Mouse (Mus musculus) lung, embryonic 14.5 days (tissue): ENCODE measurements around the gene Paqr9. TPM values are rescaled to one million over a fixed set of nuclear protein-coding genes. Genes with fewer than 3 reads are reported as not detected.
A peak's percentile ranks its signal among the peaks of the same experiment; 100 is the strongest.

Source experiments
- ATAC-seq: fragments of 200-750 bp; cut with Nextera tagmentation; 2 replicates; pipeline ENCODE4 v1.8.0; 2017; ENCODE audit warnings: mild to moderate bottlenecking, moderate TSS enrichment, moderate library complexity; ENCODE audit not compliant: insufficient read depth
- DNase-seq: peaks from one replicate; pipeline ENCODE4 v3.0.0-alpha.2; 2015
- H3K27ac ChIP-seq: fragments of 300-500 bp; sonication (generic); 2 replicates; pipeline ENCODE4 v1.5.1; 2014; ENCODE audit warnings: low read depth, mild to moderate bottlenecking, moderate library complexity
- H3K27me3 ChIP-seq: fragments of 300-500 bp; sonication (generic); 2 replicates; pipeline ENCODE4 v1.6.1; 2014; ENCODE audit warnings: low read length, control low read depth; ENCODE audit not compliant: insufficient read depth
- H3K36me3 ChIP-seq: fragments of 300-500 bp; sonication (generic); 2 replicates; pipeline ENCODE4 v1.6.1; 2014; ENCODE audit warnings: control low read depth; ENCODE audit not compliant: insufficient read depth
- H3K4me1 ChIP-seq: fragments of 300-500 bp; sonication (generic); 2 replicates; pipeline ENCODE4 v1.6.1; 2014; ENCODE audit warnings: antibody characterized with exemption, control low read depth; ENCODE audit not compliant: insufficient read depth
- H3K4me2 ChIP-seq: fragments of 300-500 bp; sonication (generic); 2 replicates; pipeline ENCODE4 v1.6.1; 2014; ENCODE audit warnings: mild to moderate bottlenecking
- H3K4me3 ChIP-seq: fragments of 300-500 bp; sonication (generic); 2 replicates; pipeline ENCODE4 v1.5.1; 2014; ENCODE audit warnings: low read depth, low read length
- H3K9ac ChIP-seq: fragments of 300-500 bp; sonication (generic); 2 replicates; pipeline ENCODE4 v1.6.1; 2014
- H3K9me3 ChIP-seq: fragments of 300-500 bp; sonication (generic); 2 replicates; pipeline ENCODE4 v1.6.1; 2016; ENCODE audit warnings: low read depth, low read length, control low read depth
- CTCF ChIP-seq: IDR thresholded peaks from 2 replicates; pipeline ENCODE4 v1.5.1; 2016; ENCODE audit warnings: antibody characterized with exemption, low read depth
- WGBS: fragments of 180-500 bp; shearing (Covaris S2); extraction: QIAGEN DNeasy Blood & Tissue Kit; methylation state at CpG from one replicate; pipeline ENCODE4 v1.1.7; 2014; 5-methylcytosine and 5-hydroxymethylcytosine counted together
- polyA plus RNA-seq: library from polyadenylated mRNA; unstranded; fragments of >200 nt; fragmentation: Nextera tagmentation; extraction: Ambion mirVana; gene quantifications from 2 replicates; pipeline ENCODE4 v1.2.1, GENCODE M21; 2014

Paqr9 gene
- polyA plus RNA-seq, 1 experiment from 2014 or later, result not detected

DNA sequence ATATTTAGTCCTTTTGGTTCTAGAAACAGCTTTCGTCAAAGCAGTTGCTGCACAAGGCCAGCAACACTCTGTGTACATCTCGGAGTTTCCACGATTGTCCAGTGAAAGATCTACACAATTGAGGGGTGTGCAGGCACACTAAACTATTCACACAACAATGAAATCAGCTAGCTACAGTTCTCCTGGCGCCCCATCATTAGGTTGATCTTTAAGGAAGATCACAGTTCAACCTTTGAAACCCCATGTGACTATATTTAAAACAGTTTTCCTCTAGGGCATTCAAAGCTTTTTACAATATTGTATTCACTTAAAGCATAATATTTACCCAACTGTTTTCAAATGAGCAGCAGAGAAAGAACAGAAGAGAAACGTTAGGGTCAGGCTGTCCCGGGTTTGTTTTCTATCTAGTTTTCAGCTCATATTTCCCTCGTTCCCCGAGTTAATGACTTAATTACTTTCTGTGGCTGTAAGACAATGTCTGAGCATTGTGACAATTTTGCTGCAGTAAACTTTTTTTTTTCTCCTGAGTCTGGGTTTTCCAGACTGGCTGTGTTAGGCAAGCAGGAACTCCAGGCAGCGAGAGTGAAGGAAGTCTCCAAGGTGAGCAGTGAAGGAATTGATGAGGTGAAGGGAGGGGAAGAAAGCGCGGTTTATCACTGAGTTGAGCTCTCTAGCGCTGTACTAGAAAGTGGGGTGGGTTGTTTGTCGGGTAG, 38.2 kb downstream of the Paqr9 start:
- no peaks in the 10 kb centered on the region for H3K9me3 ChIP-seq
- WGBS, result 38% methylated on average over 13 of the region's 13 CpGs
- H3K4me3 ChIP-seq, result no peak overlapping the region
- H3K27me3 ChIP-seq, result no peaks in the 10 kb centered on the region
- H3K4me1 ChIP-seq, result no peaks in the 10 kb centered on the region
- no peak for ATAC-seq
- no peak overlapping the region for H3K27ac ChIP-seq
- H3K4me2 ChIP-seq, result peak overlapping the region; percentile 48
- TF ChIP-seq CTCF, result no peak
- no peak overlapping the region for H3K9ac ChIP-seq
- no peak for DNase-seq
- no peaks in the 10 kb centered on the region for H3K36me3 ChIP-seq

DNA sequence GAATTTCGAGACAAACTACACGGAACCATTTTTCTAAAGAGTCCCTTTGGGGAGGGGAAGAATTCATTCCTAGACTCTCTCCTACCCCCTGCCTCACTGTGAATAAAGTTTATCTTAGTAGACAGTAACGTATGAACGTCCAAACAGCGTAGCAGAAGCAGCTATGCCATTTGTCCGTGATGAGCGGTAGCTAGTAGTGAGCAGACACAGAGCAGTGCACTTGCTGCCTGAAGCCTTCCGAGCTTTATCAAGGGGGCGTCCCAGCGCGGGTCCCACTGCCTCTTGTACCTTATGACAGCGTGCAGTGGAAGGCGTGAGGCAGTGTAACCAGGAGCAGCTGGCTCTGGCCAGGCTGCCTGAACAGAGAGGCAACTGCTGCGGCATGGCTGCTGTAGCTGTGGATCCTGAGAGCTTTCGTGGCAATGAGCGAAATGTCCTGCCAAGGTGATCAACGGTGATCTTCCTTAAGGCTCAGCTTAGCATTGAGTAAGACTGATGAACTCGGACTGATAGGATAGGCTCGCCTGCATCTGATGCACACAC, 38.8 kb downstream of the Paqr9 start:
- DNase-seq (peak; percentile 23), ATAC-seq (peak; percentile 17; the same call in 1 of the 2 replicates)
- H3K27ac ChIP-seq, result no peak overlapping the region
- no peaks in the 10 kb centered on the region for H3K36me3 ChIP-seq
- no peaks in the 10 kb centered on the region for H3K9me3 ChIP-seq
- H3K4me3 ChIP-seq, result no peak overlapping the region
- WGBS, result 35% methylated on average over 19 of the region's 19 CpGs
- H3K4me2 ChIP-seq, result peak overlapping the region; percentile 48
- no peaks in the 10 kb centered on the region for H3K27me3 ChIP-seq
- H3K9ac ChIP-seq, result no peak overlapping the region
- no peak for TF ChIP-seq CTCF
- H3K4me1 ChIP-seq, result no peaks in the 10 kb centered on the region

DNA sequence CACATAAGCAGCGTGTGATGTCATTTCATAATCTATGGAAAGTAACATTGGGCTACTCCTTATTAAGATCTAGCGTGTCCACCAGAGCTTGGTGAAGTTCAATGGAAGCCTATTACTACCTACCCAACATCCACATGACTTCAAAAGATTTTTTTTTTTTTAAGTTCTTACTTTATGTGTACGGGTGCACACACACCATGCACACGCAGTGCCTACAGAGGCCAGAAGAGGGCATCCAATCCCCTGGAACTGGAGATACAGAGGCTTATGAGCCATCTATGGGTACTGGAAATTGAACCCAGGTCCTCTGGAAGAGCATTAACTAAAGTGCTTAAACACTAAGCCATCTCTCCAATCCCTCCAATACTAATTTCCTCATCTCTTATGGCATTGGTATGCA, 39.9 kb downstream of the Paqr9 start:
- Histone ChIP-seq H3K4me1 (no peaks in the 10 kb centered on the region), H3K9me3 (no peaks in the 10 kb centered on the region), H3K27ac (no peak overlapping the region), H3K4me3 (no peak overlapping the region), H3K27me3 (no peaks in the 10 kb centered on the region), H3K4me2 (no peak overlapping the region), H3K9ac (no peak overlapping the region), H3K36me3 (no peaks in the 10 kb centered on the region)
- no peak for DNase-seq
- WGBS, result 80% methylated on average over 4 of the region's 4 CpGs
- peak; percentile 40 for TF ChIP-seq CTCF
- no peak for ATAC-seq

GRCm38 (mm10) chr9:95602849-95603248, 43.4 kb downstream of the Paqr9 start:
- no peak overlapping the region for H3K27ac ChIP-seq
- no peak for TF ChIP-seq CTCF
- no peaks in the 10 kb centered on the region for H3K9me3 ChIP-seq
- no peaks in the 10 kb centered on the region for H3K4me1 ChIP-seq
- no peak for DNase-seq
- WGBS, result 52% methylated on average over 3 of the region's 3 CpGs
- no peak overlapping the region for H3K4me3 ChIP-seq
- H3K36me3 ChIP-seq, result no peaks in the 10 kb centered on the region
- ATAC-seq, result no peak
- no peak overlapping the region for H3K4me2 ChIP-seq
- no peaks in the 10 kb centered on the region for H3K27me3 ChIP-seq
- no peak overlapping the region for H3K9ac ChIP-seq

- Histone ChIP-seq H3K9ac (no peak overlapping the region), H3K4me2 (no peak overlapping the region), H3K36me3 (no peaks in the 10 kb centered on the region), H3K4me1 (no peaks in the 10 kb centered on the region), H3K9me3 (no peaks in the 10 kb centered on the region), H3K27me3 (no peaks in the 10 kb centered on the region), H3K27ac (no peak overlapping the region), H3K4me3 (no peak overlapping the region)
- ATAC-seq, result no peak
- 69% methylated on average over 9 of the region's 9 CpGs for WGBS
- no peak for TF ChIP-seq CTCF
- DNase-seq, result no peak
These were observed 43.9 kb downstream of the Paqr9 start for GRCm38 (mm10) chr9:95603316-95603715.

- H3K36me3 ChIP-seq, result no peaks in the 10 kb centered on the region
- H3K4me2 ChIP-seq, result no peak overlapping the region
- H3K4me1 ChIP-seq, result no peaks in the 10 kb centered on the region
- DNase-seq (peak; percentile 26), ATAC-seq (no peak)
- peak; percentile 41 for TF ChIP-seq CTCF
- no peak overlapping the region for H3K9ac ChIP-seq
- H3K27ac ChIP-seq, result no peak overlapping the region
- no peaks in the 10 kb centered on the region for H3K9me3 ChIP-seq
- WGBS, result 56% methylated on average over 5 of the region's 5 CpGs
- H3K4me3 ChIP-seq, result no peak overlapping the region
- H3K27me3 ChIP-seq, result no peaks in the 10 kb centered on the region
These were observed 47.7 kb downstream of the Paqr9 start for GRCm38 (mm10) chr9:95607196-95607595.

DNA sequence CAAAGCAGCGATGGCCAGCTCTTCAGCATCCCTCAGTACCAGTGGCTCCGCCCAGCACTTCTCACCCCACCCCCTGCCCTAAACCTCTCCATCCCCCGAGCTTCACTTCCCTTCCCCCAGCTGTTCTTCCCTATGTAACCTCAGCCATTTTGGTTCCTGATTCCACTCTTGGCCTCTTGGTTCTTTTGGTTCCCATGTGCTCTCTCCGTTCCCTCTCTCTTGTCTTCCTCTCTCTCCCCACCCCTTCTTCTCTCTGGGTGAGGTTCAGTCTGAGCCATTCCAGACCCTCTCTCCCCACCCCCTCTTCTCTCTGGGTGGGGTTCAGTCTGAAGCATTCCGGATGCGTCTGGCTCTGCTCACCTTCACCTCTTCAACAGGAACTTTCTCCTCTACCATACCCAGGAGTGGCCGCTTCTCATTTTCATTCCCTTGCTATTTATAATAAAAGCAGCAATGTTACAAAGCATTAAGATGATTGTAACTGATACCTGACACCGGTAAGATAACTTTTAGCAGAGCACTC, 52.9 kb downstream of the Paqr9 start:
- 69% methylated on average over 8 of the region's 8 CpGs for WGBS
- ATAC-seq, result no peak
- DNase-seq, result no peak
- no peaks in the 10 kb centered on the region for H3K4me1 ChIP-seq
- H3K9me3 ChIP-seq, result no peaks in the 10 kb centered on the region
- no peak overlapping the region for H3K27ac ChIP-seq
- TF ChIP-seq CTCF, result no peak
- no peaks in the 10 kb centered on the region for H3K27me3 ChIP-seq
- H3K4me2 ChIP-seq, result no peak overlapping the region
- H3K4me3 ChIP-seq, result no peak overlapping the region
- no peaks in the 10 kb centered on the region for H3K36me3 ChIP-seq
- H3K9ac ChIP-seq, result no peak overlapping the region
